Mouse (Mus musculus) megakaryocyte, adult 5-6 weeks (primary cell): ENCODE data around the gene Tbc1d30. TPM values are rescaled to one million over a fixed set of nuclear protein-coding genes. Genes with fewer than 3 reads are reported as not detected.

ENCODE experiments used
- ATAC-seq: 2 replicates; pipeline ENCODE4 v1.8.0; 2016; ENCODE audit warnings: mild to moderate bottlenecking, inconsistent platforms; ENCODE audit not compliant: poor library complexity, severe bottlenecking
- total RNA-seq, 2 experiments: library from RNA; stranded (forward) in 1 of 2; stranded (reverse) in 1 of 2; fragments of 153-499, 151-499 nt in 1 of 2; fragments of 221-1000, 200-1000 nt in 1 of 2; gene quantifications; 2 replicates each; pipeline versions ENCODE4 v1.2.3 to v1.2.4; 2015 to 2017

The Tbc1d30 gene
- total RNA-seq, 2 experiments from 2014 or later, result 0.40 to 0.42 TPM

- ATAC-seq, result no peak
Measured at GRCm38 (mm10) chr10:121235167-121235824, 115.8 kb downstream of the Tbc1d30 start.

- no peak for ATAC-seq
Measured at GRCm38 (mm10) chr10:121234476-121234875, 116.6 kb downstream of the Tbc1d30 start.

- no peak for ATAC-seq
Measured at GRCm38 (mm10) chr10:121228422-121228953, 122.6 kb downstream of the Tbc1d30 start.

GRCm38 (mm10) chr10:121227988-121228409 is 123.1 kb downstream of the Tbc1d30 start:
- ATAC-seq, result no peak

GRCm38 (mm10) chr10:121227403-121227802 is 123.7 kb downstream of the Tbc1d30 start:
- ATAC-seq, result no peak

- no peak for ATAC-seq
Measured at GRCm38 (mm10) chr10:121225636-121226035, 125.4 kb downstream of the Tbc1d30 start.

GRCm38 (mm10) chr10:121222881-121223280 is 128.2 kb downstream of the Tbc1d30 start:
- no peak for ATAC-seq

GRCm38 (mm10) chr10:121218616-121219015 is 132.5 kb downstream of the Tbc1d30 start:
- no peak for ATAC-seq

- no peak for ATAC-seq
Measured at GRCm38 (mm10) chr10:121216804-121217203, 134.3 kb downstream of the Tbc1d30 start.

Other genes starting within 250 kb of the Tbc1d30 start
- gene Gns, start 13.8 kb upstream of the Tbc1d30 start, total RNA-seq (2015), result 41.1 and 48.9 TPM in 2 replicates
- 33.8 and 40.7 TPM in 2 replicates for gene Gns, start 13.8 kb upstream of the Tbc1d30 start, total RNA-seq (2017)
- 65.7 and 65.8 TPM in 2 replicates for gene Rassf3, start 125.1 kb upstream of the Tbc1d30 start, total RNA-seq (2015)
- 56.4 and 56.8 TPM in 2 replicates for gene Rassf3, start 125.1 kb upstream of the Tbc1d30 start, total RNA-seq (2017)
- gene Tbk1, start 235.5 kb upstream of the Tbc1d30 start, total RNA-seq (2015), result 41.2 and 43.3 TPM in 2 replicates
- gene Tbk1, start 235.5 kb upstream of the Tbc1d30 start, total RNA-seq (2017), result 91.2 and 91.3 TPM in 2 replicates